Mouse (Mus musculus) midbrain, postnatal 0 days (tissue): ENCODE measurements around the gene Comtd1. TPM values are rescaled to one million over a fixed set of nuclear protein-coding genes. Genes with fewer than 3 reads are reported as not detected.
A peak's percentile ranks its signal among the peaks of the same experiment; 100 is the strongest.

Experiments
- ATAC-seq: fragments of 200-750 bp; cut with Nextera tagmentation; 2 replicates; pipeline ENCODE4 v1.8.0; 2017; ENCODE audit warnings: moderate number of reproducible peaks, mild to moderate bottlenecking, moderate TSS enrichment, moderate library complexity; ENCODE audit not compliant: low FRiP score
- DNase-seq: peaks from one replicate; pipeline ENCODE4 v3.0.0-alpha.2; 2015; ENCODE audit warnings: low spot score
- H3K27ac ChIP-seq: fragments of 300-500 bp; sonication (generic); 2 replicates; pipeline ENCODE4 v1.5.1; 2014; ENCODE audit warnings: low read depth, mild to moderate bottlenecking, low read length, mixed read lengths
- H3K27me3 ChIP-seq: fragments of 300-500 bp; sonication (generic); 2 replicates; pipeline ENCODE4 v1.6.1; 2014; ENCODE audit warnings: low read length, control low read depth, mixed read lengths; ENCODE audit not compliant: insufficient read depth
- H3K36me3 ChIP-seq: fragments of 300-500 bp; sonication (generic); 2 replicates; pipeline ENCODE4 v1.6.1; 2014; ENCODE audit warnings: low read length, control low read depth, mixed read lengths; ENCODE audit not compliant: insufficient read depth
- H3K4me1 ChIP-seq: fragments of 300-500 bp; sonication (generic); 2 replicates; pipeline ENCODE4 v1.6.1; 2014; ENCODE audit warnings: mild to moderate bottlenecking, control low read depth, antibody characterized with exemption, low read length, mixed read lengths; ENCODE audit not compliant: insufficient read depth
- H3K4me2 ChIP-seq: fragments of 300-500 bp; sonication (generic); 2 replicates; pipeline ENCODE4 v1.6.1; 2014; ENCODE audit warnings: low read depth, mild to moderate bottlenecking, low read length, mixed read lengths; ENCODE audit not compliant: poor library complexity, severe bottlenecking
- H3K4me3 ChIP-seq: fragments of 300-500 bp; sonication (generic); 2 replicates; pipeline ENCODE4 v1.5.1; 2014; ENCODE audit warnings: low read depth, mild to moderate bottlenecking, low read length, moderate library complexity
- H3K9ac ChIP-seq: fragments of 300-500 bp; sonication (generic); replicated peaks from 2 replicates; pipeline ENCODE4 v1.6.1; 2014; ENCODE audit warnings: mild to moderate bottlenecking, low read length, moderate library complexity, mixed read lengths; ENCODE audit not compliant: poor library complexity, severe bottlenecking
- H3K9me3 ChIP-seq: fragments of 300-500 bp; sonication (generic); 2 replicates; pipeline ENCODE4 v1.6.1; 2016; ENCODE audit warnings: low read length, control low read depth
- CTCF ChIP-seq: IDR thresholded peaks from 2 replicates; pipeline ENCODE4 v1.5.1; 2016; ENCODE audit warnings: antibody characterized with exemption, mild to moderate bottlenecking
- WGBS: fragments of 180-500 bp; shearing (Covaris S2); extraction: QIAGEN DNeasy Blood & Tissue Kit; methylation state at CpG from one replicate; pipeline ENCODE4 v1.1.7; 2014; 5-methylcytosine and 5-hydroxymethylcytosine counted together
- polyA plus RNA-seq: library from polyadenylated mRNA; unstranded; fragments of >200 nt; fragmentation: Nextera tagmentation; extraction: Ambion mirVana; gene quantifications from 2 replicates; pipeline ENCODE4 v1.2.1, GENCODE M21; 2015
- total RNA-seq: library from RNA; depleted of rRNA; stranded (reverse); fragments of >200 nt; gene quantifications from 2 replicates; pipeline ENCODE4 v1.2.3, GENCODE M21; 2014

Gene Comtd1
- total and polyA plus RNA-seq, 2 experiments from 2014 or later, result 38.5 to 58.4 TPM

- Histone ChIP-seq H3K4me3 (no peak within 1 kb of the TSS), H3K9ac (no peak within 1 kb of the TSS), H3K4me1 (no peaks in the 10 kb centered on the region), H3K4me2 (no peak within 1 kb of the TSS), H3K9me3 (no peaks in the 10 kb centered on the region), H3K36me3 (no peaks in the 10 kb centered on the region), H3K27me3 (no peaks in the 10 kb centered on the region), H3K27ac (no peak within 1 kb of the TSS)
- no peak for DNase-seq
- no peak for ATAC-seq
- 86% methylated on average over 2 of the region's 2 CpGs for WGBS
- no peak for TF ChIP-seq CTCF
These were observed 23.8 kb downstream of the Comtd1 start, which contains the start of gene Vdac2 for GRCm38 (mm10) chr14:21824938-21825337. TSS of gene Vdac2 (plus strand) at chr14:21825238.

GRCm38 (mm10) chr14:21823897-21824296 is 24.9 kb downstream of the Comtd1 start:
- H3K27ac ChIP-seq, result no peak overlapping the region
- no peaks in the 10 kb centered on the region for H3K4me1 ChIP-seq
- H3K4me3 ChIP-seq, result no peak overlapping the region
- H3K27me3 ChIP-seq, result no peaks in the 10 kb centered on the region
- ATAC-seq (no peak), DNase-seq (no peak)
- H3K9ac ChIP-seq, result no peak overlapping the region
- TF ChIP-seq CTCF, result no peak
- 86% methylated on average over 7 of the region's 7 CpGs for WGBS
- no peaks in the 10 kb centered on the region for H3K9me3 ChIP-seq
- H3K36me3 ChIP-seq, result no peaks in the 10 kb centered on the region
- no peak overlapping the region for H3K4me2 ChIP-seq

GRCm38 (mm10) chr14:21822795-21823374 is 25.9 kb downstream of the Comtd1 start:
- Histone ChIP-seq H3K4me2 (no peak overlapping the region), H3K9me3 (no peaks in the 10 kb centered on the region), H3K9ac (no peak overlapping the region), H3K4me3 (no peak overlapping the region), H3K27me3 (no peaks in the 10 kb centered on the region), H3K4me1 (no peaks in the 10 kb centered on the region), H3K36me3 (no peaks in the 10 kb centered on the region), H3K27ac (no peak overlapping the region)
- no peak for TF ChIP-seq CTCF
- ATAC-seq (no peak), DNase-seq (peak; percentile 72)
- WGBS, result 49% methylated on average over 7 of the region's 7 CpGs

DNA sequence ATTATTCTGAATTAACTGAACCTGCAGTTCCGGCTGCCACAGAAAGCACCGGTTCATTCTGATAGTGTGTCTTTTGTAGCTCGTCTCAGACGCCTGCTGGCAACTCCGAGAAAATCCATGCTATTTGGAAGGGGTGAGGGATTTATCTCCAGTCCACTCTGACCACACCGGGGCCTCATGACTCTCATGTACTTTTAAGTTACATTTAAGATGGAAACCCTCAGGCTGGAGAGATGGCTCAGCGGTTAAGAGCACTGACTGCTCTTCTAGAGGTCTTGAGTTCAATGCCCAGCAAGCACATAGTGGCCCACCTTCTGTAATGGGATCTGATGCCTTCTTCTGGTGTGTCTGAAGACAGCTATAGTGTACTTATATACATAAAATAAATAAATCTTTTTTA is 26.5 kb downstream of the Comtd1 start:
- no peak overlapping the region for H3K9ac ChIP-seq
- DNase-seq (peak; percentile 22), ATAC-seq (no peak)
- no peaks in the 10 kb centered on the region for H3K9me3 ChIP-seq
- H3K36me3 ChIP-seq, result no peaks in the 10 kb centered on the region
- TF ChIP-seq CTCF, result no peak
- H3K27me3 ChIP-seq, result no peaks in the 10 kb centered on the region
- whole genome bisulfite sequencing, result 51% methylated on average over 7 of the region's 7 CpGs
- no peak overlapping the region for H3K4me3 ChIP-seq
- no peak overlapping the region for H3K27ac ChIP-seq
- H3K4me1 ChIP-seq, result no peaks in the 10 kb centered on the region
- no peak overlapping the region for H3K4me2 ChIP-seq

- H3K4me2 ChIP-seq, result no peak overlapping the region
- TF ChIP-seq CTCF, result no peak
- no peaks in the 10 kb centered on the region for H3K4me1 ChIP-seq
- H3K9ac ChIP-seq, result no peak overlapping the region
- no peaks in the 10 kb centered on the region for H3K9me3 ChIP-seq
- ATAC-seq, result no peak
- 95% methylated on average over 4 of the region's 4 CpGs for WGBS
- H3K36me3 ChIP-seq, result no peaks in the 10 kb centered on the region
- no peak for DNase-seq
- H3K27me3 ChIP-seq, result no peaks in the 10 kb centered on the region
- no peak overlapping the region for H3K4me3 ChIP-seq
- H3K27ac ChIP-seq, result no peak overlapping the region
These were observed 27.8 kb downstream of the Comtd1 start for GRCm38 (mm10) chr14:21820880-21821505.

DNA sequence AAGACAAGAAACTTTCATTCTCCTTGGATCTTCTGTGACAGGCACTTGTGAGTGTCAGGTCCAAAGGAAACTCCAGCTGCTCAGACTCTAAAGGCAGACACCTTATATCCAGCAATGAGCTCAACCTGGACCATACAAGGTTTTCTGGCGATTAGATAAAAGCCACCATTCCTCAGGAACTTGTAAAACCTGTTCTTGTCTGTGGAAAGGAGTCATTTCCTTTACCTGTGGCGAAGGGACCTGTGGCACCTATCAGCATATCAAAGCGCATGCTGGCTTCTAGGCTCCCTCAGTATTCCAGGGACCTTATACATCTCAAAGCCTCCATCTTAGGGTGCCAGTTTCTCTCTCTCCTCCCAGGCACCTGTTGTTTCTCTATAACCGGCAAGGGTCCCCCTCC is 31.3 kb downstream of the Comtd1 start:
- TF ChIP-seq CTCF, result no peak
- Histone ChIP-seq H3K9ac (no peak overlapping the region), H3K27me3 (no peaks in the 10 kb centered on the region), H3K4me1 (no peaks in the 10 kb centered on the region), H3K27ac (no peak overlapping the region), H3K9me3 (no peaks in the 10 kb centered on the region), H3K4me3 (no peak overlapping the region), H3K4me2 (no peak overlapping the region), H3K36me3 (no peaks in the 10 kb centered on the region)
- 43% methylated on average over 4 of the region's 4 CpGs for WGBS
- no peak for DNase-seq
- ATAC-seq, result no peak
